Mouse (Mus musculus): ENCODE results near the gene Apbb2. TPM values are rescaled to one million over a fixed set of nuclear protein-coding genes. Genes with fewer than 3 reads are reported as not detected.

Gene Apbb2
- polyA plus RNA-seq, 1 experiment from 2014 or later = 25.1 TPM

- Histone ChIP-seq H3K27ac (no peak overlapping the region), H3K4me3 (no peak overlapping the region), H3K4me1 (peaks cover 32% of the 10 kb centered on the region), H3K36me3 (no peaks in the 10 kb centered on the region), H3K9me3 (no peaks in the 10 kb centered on the region), H3K27me3 (ENCODE audit: insufficient read depth, poor library complexity, severe bottlenecking) (no peaks in the 10 kb centered on the region)
- WGBS = 94% methylated on average over 4 of the region's 4 CpGs
- peak; percentile 55 for DNase-seq (ENCODE audit: low spot score)
These were observed 78.3 kb downstream of the Apbb2 start for GRCm38 (mm10) chr5:66540246-66540645.

- WGBS = 60% methylated on average over 7 of the region's 7 CpGs
- Histone ChIP-seq H3K4me3 (no peak overlapping the region), H3K36me3 (no peaks in the 10 kb centered on the region), H3K27me3 (ENCODE audit: insufficient read depth, poor library complexity, severe bottlenecking) (no peaks in the 10 kb centered on the region), H3K27ac (no peak overlapping the region), H3K4me1 (peaks cover 51% of the 10 kb centered on the region), H3K9me3 (no peaks in the 10 kb centered on the region)
- peak; percentile 75 for DNase-seq (ENCODE audit: low spot score)
These were observed 80.8 kb downstream of the Apbb2 start for GRCm38 (mm10) chr5:66537811-66538210.

GRCm38 (mm10) chr5:66536696-66537358, 81.8 kb downstream of the Apbb2 start:
- Histone ChIP-seq H3K4me1 (peaks cover 57% of the 10 kb centered on the region), H3K9me3 (no peaks in the 10 kb centered on the region), H3K27ac (peak overlapping the region; percentile 62; the same call in 1 of the 2 replicates), H3K4me3 (no peak overlapping the region), H3K36me3 (no peaks in the 10 kb centered on the region), H3K27me3 (ENCODE audit: insufficient read depth, poor library complexity, severe bottlenecking) (no peaks in the 10 kb centered on the region)
- peak; percentile 74 for DNase-seq (ENCODE audit: low spot score)
- 24% methylated on average over 8 of the region's 8 CpGs for WGBS

DNA sequence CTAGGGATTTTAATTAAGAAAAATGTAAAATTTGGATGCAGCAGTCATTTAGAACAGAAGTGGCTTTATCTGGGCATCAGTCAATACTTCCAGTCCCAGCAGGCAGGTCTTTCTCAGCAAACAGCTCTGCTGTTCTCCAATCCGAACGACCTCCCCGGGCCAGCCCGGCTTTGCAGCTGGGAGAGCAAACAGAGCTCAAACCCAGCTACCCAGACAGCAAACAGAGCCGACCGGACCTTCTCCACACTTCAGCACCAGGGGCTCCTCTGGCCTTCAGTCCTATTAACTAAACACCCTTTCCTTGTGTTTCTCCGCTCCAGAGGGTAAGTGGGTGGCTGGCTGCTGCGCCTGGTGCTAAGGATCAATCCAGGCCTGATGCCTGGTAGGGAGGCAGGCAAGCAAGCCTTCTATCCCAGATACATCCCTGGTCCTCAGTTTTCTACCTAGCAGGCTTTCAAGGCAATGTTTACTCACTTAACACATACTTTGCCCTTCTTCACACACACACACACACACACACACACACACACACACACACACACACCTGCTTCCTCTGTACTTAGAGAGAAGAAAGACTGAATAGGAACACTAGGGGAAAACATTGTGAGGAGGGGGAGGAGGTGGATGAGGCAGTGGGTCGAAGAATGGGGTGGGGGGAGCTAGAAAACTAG, 82.9 kb downstream of the Apbb2 start:
- H3K4me3 ChIP-seq = no peak overlapping the region
- no peaks in the 10 kb centered on the region for H3K36me3 ChIP-seq
- H3K9me3 ChIP-seq = no peaks in the 10 kb centered on the region
- peak; percentile 75 for DNase-seq (ENCODE audit: low spot score)
- H3K27ac ChIP-seq = peak overlapping the region; percentile 56
- no peaks in the 10 kb centered on the region for H3K27me3 ChIP-seq (ENCODE audit: insufficient read depth, poor library complexity, severe bottlenecking)
- WGBS = 42% methylated on average over 9 of the region's 9 CpGs
- H3K4me1 ChIP-seq = peaks cover 62% of the 10 kb centered on the region

DNA sequence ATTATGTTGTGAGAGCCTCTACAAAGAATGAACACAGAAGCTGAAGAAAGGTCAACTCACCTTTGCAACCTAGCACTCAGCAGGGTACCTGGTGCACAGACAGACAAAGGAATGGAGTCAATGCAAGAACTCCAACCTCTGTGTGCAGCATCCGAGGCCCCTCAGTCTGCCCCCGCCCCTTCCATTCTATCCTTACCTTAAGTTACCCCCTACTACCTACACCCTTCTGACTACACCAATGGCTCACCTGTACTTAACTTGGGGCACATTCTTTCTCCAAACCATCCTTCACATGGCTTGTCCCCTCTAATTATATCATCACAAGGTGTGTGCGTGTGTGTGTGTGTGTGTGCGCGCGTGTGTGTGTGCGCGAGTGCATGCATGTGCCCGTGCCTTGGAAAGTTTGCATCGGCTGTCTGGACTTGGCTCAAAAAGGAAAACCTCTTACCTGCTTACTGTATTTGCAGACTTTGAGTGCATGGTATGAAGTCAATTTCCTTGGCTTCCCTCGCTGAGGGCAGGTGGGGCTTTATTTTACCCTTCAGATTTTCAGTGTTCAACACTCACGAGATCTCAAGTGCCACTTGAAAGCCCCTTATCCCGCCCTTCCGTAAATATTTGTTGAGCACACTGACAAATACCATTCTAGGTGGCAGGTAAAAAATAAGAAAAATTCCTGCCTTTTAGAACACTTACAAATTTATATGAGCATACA, 84.7 kb downstream of the Apbb2 start:
- 83% methylated on average over 14 of the region's 14 CpGs for WGBS
- Histone ChIP-seq H3K9me3 (no peaks in the 10 kb centered on the region), H3K27ac (no peak overlapping the region), H3K27me3 (ENCODE audit: insufficient read depth, poor library complexity, severe bottlenecking) (no peaks in the 10 kb centered on the region), H3K4me1 (peaks cover 76% of the 10 kb centered on the region), H3K4me3 (no peak overlapping the region), H3K36me3 (no peaks in the 10 kb centered on the region)
- DNase-seq (ENCODE audit: low spot score) = peak; percentile 66

DNA sequence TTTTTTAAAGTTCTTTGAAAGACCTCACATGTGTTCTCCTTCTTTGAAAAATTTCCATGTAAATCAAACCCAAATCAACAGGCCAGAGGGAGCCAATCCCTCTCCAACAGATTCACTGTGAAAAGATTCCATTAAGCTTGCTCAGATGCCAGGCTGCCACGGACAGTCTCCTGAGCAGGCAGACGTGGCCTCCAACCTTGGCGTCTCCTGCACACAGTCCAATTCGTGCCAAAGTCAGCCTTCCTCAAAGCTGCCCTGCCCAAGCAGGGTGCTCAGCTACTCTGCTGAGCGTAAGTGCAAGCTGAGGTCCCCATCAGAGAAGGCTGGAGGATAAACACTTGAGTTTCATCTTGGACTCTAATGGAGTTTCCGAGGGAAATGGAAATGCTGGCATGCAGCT, 85.8 kb downstream of the Apbb2 start:
- Histone ChIP-seq H3K4me1 (peaks cover 78% of the 10 kb centered on the region), H3K27ac (0 out of 2 replicates have a peak overlapping the region, but pooled peaks have one; percentile 10)
- WGBS = 85% methylated on average over 6 of the region's 6 CpGs

GRCm38 (mm10) chr5:66530361-66530760, 88.2 kb downstream of the Apbb2 start:
- H3K9me3 ChIP-seq = no peaks in the 10 kb centered on the region
- no peaks in the 10 kb centered on the region for H3K36me3 ChIP-seq
- H3K4me1 ChIP-seq = peaks cover 67% of the 10 kb centered on the region
- H3K4me3 ChIP-seq = no peak overlapping the region
- no peaks in the 10 kb centered on the region for H3K27me3 ChIP-seq (ENCODE audit: insufficient read depth, poor library complexity, severe bottlenecking)
- peak; percentile 62 for DNase-seq (ENCODE audit: low spot score)
- 0 out of 2 replicates have a peak overlapping the region, but pooled peaks have one; percentile 8 for H3K27ac ChIP-seq
- 82% methylated on average over 4 of the region's 4 CpGs for WGBS

More for the DNA sequence above, 85.8 kb downstream of the Apbb2 start:
- H3K9me3 ChIP-seq = no peaks in the 10 kb centered on the region
- no peaks in the 10 kb centered on the region for H3K27me3 ChIP-seq (ENCODE audit: insufficient read depth, poor library complexity, severe bottlenecking)
- no peaks in the 10 kb centered on the region for H3K36me3 ChIP-seq
- no peak overlapping the region for H3K4me3 ChIP-seq
- peak; percentile 60 for DNase-seq (ENCODE audit: low spot score)

- H3K27me3 ChIP-seq (ENCODE audit: insufficient read depth, poor library complexity, severe bottlenecking) = no peaks in the 10 kb centered on the region
- WGBS = 73% methylated on average over 7 of the region's 7 CpGs
- H3K4me3 ChIP-seq = no peak overlapping the region
- peaks cover 64% of the 10 kb centered on the region for H3K4me1 ChIP-seq
- no peak overlapping the region for H3K27ac ChIP-seq
- peak; percentile 52 for DNase-seq (ENCODE audit: low spot score)
- no peaks in the 10 kb centered on the region for H3K9me3 ChIP-seq
- H3K36me3 ChIP-seq = no peaks in the 10 kb centered on the region
These were observed 89.0 kb downstream of the Apbb2 start for GRCm38 (mm10) chr5:66529631-66530030.

DNA sequence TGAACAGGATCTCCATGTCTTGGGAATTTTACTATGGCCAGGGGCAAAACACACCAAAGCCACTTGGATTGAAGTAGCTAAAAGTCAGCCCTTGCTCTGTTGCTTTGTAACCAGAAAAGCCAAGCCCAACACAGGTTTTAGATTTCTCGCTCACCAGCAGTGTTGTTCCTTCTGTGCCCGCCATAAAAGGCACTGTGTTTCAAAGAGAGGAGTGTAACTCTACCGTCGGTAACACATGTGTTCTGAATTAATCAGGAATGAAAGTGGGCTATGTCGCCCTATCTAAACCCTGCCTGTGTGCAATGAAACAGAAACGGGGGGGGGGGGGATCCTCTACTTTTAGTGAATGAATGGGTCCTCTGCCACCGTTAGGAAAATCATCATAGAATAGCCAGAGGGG, 90.0 kb downstream of the Apbb2 start:
- Histone ChIP-seq H3K36me3 (no peaks in the 10 kb centered on the region), H3K4me3 (no peak overlapping the region), H3K9me3 (no peaks in the 10 kb centered on the region), H3K27ac (peak overlapping the region; percentile 54; the same call in 1 of the 2 replicates), H3K4me1 (peaks cover 60% of the 10 kb centered on the region), H3K27me3 (ENCODE audit: insufficient read depth, poor library complexity, severe bottlenecking) (no peaks in the 10 kb centered on the region)
- peak; percentile 65 for DNase-seq (ENCODE audit: low spot score)
- WGBS = 37% methylated on average over 7 of the region's 7 CpGs

DNA sequence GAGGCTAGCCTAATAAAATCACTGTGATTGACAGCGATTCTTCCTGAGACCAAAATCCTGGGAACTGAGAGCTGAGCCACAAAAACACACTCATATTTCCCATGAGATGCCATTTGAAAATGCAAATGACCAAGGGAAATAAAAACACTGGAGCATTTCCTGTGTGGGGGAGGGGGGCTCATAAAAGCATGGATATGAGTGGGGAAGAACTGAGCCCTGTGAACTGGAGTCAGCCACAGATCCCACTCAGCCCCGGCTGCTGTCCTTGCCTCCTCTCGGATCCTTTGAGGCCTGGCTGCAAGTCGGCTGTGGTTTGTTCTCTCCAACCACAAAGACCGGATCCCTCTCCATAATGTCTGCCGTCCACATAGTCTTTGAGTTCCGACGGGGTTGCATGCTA, 91.5 kb downstream of the Apbb2 start:
- H3K4me3 ChIP-seq = no peak overlapping the region
- 85% methylated on average over 8 of the region's 8 CpGs for WGBS
- H3K4me1 ChIP-seq = peaks cover 51% of the 10 kb centered on the region
- DNase-seq (ENCODE audit: low spot score) = peak; percentile 66
- no peaks in the 10 kb centered on the region for H3K36me3 ChIP-seq
- no peaks in the 10 kb centered on the region for H3K27me3 ChIP-seq (ENCODE audit: insufficient read depth, poor library complexity, severe bottlenecking)
- H3K27ac ChIP-seq = peak overlapping the region; percentile 62; the same call in 1 of the 2 replicates
- no peaks in the 10 kb centered on the region for H3K9me3 ChIP-seq

- 0 out of 2 replicates have a peak overlapping the region, but pooled peaks have one; percentile 22 for H3K27ac ChIP-seq
- 80% methylated on average over 4 of the region's 4 CpGs for WGBS
- no peaks in the 10 kb centered on the region for H3K9me3 ChIP-seq
- H3K27me3 ChIP-seq (ENCODE audit: insufficient read depth, poor library complexity, severe bottlenecking) = no peaks in the 10 kb centered on the region
- no peak overlapping the region for H3K4me3 ChIP-seq
- DNase-seq (ENCODE audit: low spot score) = peak; percentile 35
- peaks cover 37% of the 10 kb centered on the region for H3K4me1 ChIP-seq
- H3K36me3 ChIP-seq = no peaks in the 10 kb centered on the region
These were observed 93.6 kb downstream of the Apbb2 start for GRCm38 (mm10) chr5:66525002-66525401.

DNA sequence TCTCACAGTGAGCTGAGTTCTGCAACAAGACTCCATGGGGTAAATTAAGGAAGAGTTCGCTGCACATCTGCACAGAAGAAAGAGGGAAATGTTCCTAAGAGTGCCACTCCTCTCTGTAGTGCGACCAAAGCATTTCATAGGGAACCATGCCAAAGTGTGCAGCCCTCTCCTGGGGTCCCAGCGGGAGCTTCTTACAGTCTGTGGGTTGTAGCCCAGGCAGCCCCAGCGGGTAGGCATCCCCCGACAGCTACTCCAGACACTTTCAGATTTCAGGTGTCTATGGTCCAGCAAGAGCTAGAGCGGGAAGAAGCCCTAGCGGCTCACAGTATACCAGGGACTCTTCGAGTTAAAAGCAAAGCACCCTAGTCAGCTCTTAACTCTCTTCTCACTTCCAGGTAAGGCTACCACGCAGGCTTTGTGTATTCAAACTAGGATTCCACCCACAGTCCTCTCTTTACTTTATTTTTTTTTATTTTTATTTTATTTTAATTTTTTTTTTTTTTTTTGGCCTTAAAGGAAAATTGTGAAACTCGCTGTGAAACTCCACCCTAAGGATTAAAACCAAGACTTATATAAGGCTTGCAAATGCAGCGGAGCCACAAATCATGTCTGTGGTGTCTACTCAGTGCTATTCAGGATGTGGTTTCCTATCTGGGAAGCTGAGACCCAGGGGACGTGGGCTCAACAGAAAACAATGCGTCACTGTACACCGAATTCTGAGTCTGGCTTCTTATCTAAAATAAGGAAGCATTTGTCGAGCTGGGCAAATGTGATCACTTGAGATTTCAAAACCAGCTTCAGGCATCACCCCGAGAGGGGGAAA, 94.7 kb downstream of the Apbb2 start:
- Histone ChIP-seq H3K4me1 (peaks cover 30% of the 10 kb centered on the region), H3K4me3 (no peak overlapping the region), H3K27me3 (ENCODE audit: insufficient read depth, poor library complexity, severe bottlenecking) (no peaks in the 10 kb centered on the region), H3K9me3 (no peaks in the 10 kb centered on the region), H3K36me3 (no peaks in the 10 kb centered on the region), H3K27ac (peak overlapping the region; percentile 53; the same call in 1 of the 2 replicates)
- 44% methylated on average over 16 of the region's 16 CpGs for whole genome bisulfite sequencing
- peak; percentile 71 for DNase-seq (ENCODE audit: low spot score)

Data from heart, embryonic 10.5 days (tissue).